Mouse (Mus musculus) liver, adult 2 months (tissue): ENCODE measurements around the gene Serpina1b.
"Not testable (repeated sequence)": the region's sequence is repeated elsewhere in the genome, so short reads cannot be mapped to it uniquely, and the experiment has no call there.

Source experiments
- CTCF ChIP-seq: fragments of 200-500 bp; IDR thresholded peaks from 2 replicates; pipeline ENCODE4 v1.5.1; 2011; ENCODE audit warnings: low read depth, low read length, control low read depth
- POLR2A ChIP-seq: fragments of 200-500 bp; IDR thresholded peaks from 2 replicates; pipeline ENCODE4 v1.6.1; 2011; ENCODE audit warnings: low read length, control low read depth; ENCODE audit not compliant: insufficient read depth; ENCODE audit errors: extremely low read depth

DNA sequence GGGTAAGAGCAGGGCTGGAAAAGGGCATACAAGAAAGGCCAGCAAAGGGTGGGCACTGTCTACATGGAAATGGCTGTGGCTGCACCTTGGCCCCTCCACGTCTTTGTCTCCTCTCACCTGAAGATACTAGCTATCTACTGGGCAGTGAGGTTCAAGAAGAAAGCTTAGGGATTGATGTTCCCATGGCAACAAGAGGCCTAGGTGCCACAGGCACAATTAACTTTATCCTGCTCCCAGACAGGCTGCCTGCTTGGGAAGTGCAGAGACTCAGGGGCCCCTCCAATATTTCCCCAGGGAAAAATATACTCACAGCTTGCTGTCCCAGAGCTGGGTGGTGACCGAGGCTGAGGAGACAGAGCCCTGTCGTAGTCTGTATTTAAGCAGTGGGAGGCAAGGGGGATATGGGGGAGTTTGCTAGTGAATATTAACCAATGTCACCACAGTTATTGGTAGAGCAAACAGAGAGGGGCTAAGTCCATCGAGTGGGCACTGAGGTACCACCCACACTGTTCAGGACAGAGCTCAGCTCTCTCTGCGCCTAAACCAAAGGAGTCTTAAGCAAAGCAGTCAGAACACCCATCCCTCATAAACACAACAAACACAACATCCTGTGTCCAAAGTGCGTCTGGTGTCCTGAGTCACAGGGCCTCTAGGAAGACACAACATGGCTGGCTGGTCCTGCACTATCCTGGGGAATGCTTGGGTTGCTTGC, 2.4 kb downstream of the Serpina1b start:
- 0 out of 2 replicates have a peak, but pooled peaks have one; percentile 12 for TF ChIP-seq POLR2A
- not testable (repeated sequence) for TF ChIP-seq CTCF
